Mouse (Mus musculus) cerebellum, postnatal 25 days (tissue): ENCODE measurements around the gene Gapdhs.
"Not testable (repeated sequence)": the region's sequence is repeated elsewhere in the genome, so short reads cannot be mapped to it uniquely, and the experiment has no call there.

Experiments
- DNase-seq, 2 experiments: peaks; one replicate each; pipeline ENCODE4 v3.0.0; 2021; ENCODE audit warnings: mixed read lengths in 2 of 2

Gene Gapdhs

GRCm38 (mm10) chr7:30743617-30744016 is at the start of gene Gapdhs:
Gene Gapdhs (minus strand): TSS chr7:30743681.
- DNase-seq: not testable (repeated sequence)

- no peak for DNase-seq
These were observed 48.4 kb upstream of the Gapdhs start for GRCm38 (mm10) chr7:30791921-30792320.

- DNase-seq: no peak
These were observed 46.7 kb upstream of the Gapdhs start for GRCm38 (mm10) chr7:30790141-30790540.

- DNase-seq: no peak
These were observed 44.0 kb upstream of the Gapdhs start, which contains the start of gene Krtdap for GRCm38 (mm10) chr7:30787377-30788022. Gene Krtdap (plus strand): TSS chr7:30787896.

- no peak for DNase-seq
These were observed 42.5 kb upstream of the Gapdhs start for GRCm38 (mm10) chr7:30785721-30786546.

GRCm38 (mm10) chr7:30785154-30785553 is 41.7 kb upstream of the Gapdhs start:
- no peak for DNase-seq

- DNase-seq: no peak
These were observed 39.2 kb upstream of the Gapdhs start for GRCm38 (mm10) chr7:30782658-30783057.

- DNase-seq: no peak
These were observed 38.3 kb upstream of the Gapdhs start for GRCm38 (mm10) chr7:30781792-30782191.

- no peak for DNase-seq
These were observed 34.4 kb upstream of the Gapdhs start for GRCm38 (mm10) chr7:30777911-30778310.

- no peak for DNase-seq
These were observed 33.6 kb upstream of the Gapdhs start for GRCm38 (mm10) chr7:30777081-30777579.

- no peak for DNase-seq
These were observed 32.6 kb upstream of the Gapdhs start for GRCm38 (mm10) chr7:30776104-30776503.

- DNase-seq: no peak
These were observed 25.8 kb upstream of the Gapdhs start for GRCm38 (mm10) chr7:30769236-30769635.

GRCm38 (mm10) chr7:30766408-30766807 is 22.9 kb upstream of the Gapdhs start:
- DNase-seq: no peak

GRCm38 (mm10) chr7:30765173-30765572 is 21.7 kb upstream of the Gapdhs start:
- DNase-seq: no peak

GRCm38 (mm10) chr7:30763456-30763855 is 20.0 kb upstream of the Gapdhs start, which contains the start of gene Dmkn:
Gene Dmkn (plus strand): TSS chr7:30763756.
- DNase-seq: no peak

GRCm38 (mm10) chr7:30761769-30762352 is 18.4 kb upstream of the Gapdhs start:
- DNase-seq: no peak

- DNase-seq: peak in 1 of 2 experiments; percentile 9
These were observed 15.4 kb upstream of the Gapdhs start for GRCm38 (mm10) chr7:30758853-30759252.

GRCm38 (mm10) chr7:30757001-30757400 is 13.5 kb upstream of the Gapdhs start:
- DNase-seq: no peak

- no peak for DNase-seq
These were observed 7.7 kb upstream of the Gapdhs start, which contains the start of gene Sbsn for GRCm38 (mm10) chr7:30751086-30751669. Gene Sbsn (plus strand): TSS chr7:30751471.

- no peak for DNase-seq
These were observed 6.5 kb upstream of the Gapdhs start for GRCm38 (mm10) chr7:30749824-30750606.

GRCm38 (mm10) chr7:30747525-30748204 is 4.2 kb upstream of the Gapdhs start:
- no peak for DNase-seq
